Mouse (Mus musculus): ENCODE results near the gene Hoxa6.

The Hoxa6 gene

DNA sequence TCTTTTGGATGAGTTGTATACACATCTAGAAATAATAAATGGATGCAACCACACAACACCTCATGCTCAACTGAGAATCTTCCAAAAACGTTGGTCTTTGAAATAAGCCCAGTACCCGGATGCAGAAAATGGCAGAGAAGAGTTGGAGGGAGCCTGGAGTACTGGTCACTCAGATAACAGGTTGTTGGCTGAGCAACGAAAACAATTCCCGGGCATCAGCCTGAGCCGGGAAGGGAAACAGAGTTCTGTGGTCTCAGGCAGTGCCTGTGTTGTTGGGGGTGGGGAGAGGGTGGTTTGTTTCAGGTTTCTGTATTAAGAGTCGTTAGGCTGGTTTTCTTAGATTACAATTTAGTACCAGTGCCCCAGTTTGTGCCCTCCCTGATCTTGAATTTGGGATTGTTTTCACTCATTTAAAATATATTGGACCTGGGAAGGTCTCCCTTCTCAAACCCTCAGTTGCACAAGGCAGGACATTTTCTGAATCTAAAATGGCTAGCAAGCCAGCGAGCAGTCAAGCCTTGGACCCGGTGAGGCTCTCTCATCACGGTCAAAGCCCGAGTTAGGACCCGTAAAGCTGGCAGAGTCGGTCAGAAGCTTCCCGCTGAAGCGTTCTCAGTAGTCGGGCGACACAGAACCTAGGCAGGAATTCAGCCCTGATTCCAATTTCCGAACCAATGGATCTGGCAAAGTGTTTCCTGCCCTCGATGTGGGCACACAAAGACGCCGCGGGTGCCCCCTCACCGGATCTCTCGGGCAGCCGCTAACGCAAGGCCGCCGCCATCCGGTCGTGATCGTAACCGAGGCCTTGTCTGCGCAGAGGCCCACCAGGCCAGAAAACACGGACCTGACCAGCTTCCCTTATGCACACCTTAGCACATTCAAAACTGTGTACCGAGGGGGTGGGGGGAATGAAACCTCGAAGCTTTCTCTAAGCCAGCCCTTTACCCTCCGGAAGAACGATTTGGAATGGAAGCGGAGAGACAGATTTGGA lies 20.2 kb upstream of the Hoxa6 start:
- no peak for DNase-seq (ENCODE audit: inconsistent age in 2 of 2, low spot score in 1 of 2)

DNA sequence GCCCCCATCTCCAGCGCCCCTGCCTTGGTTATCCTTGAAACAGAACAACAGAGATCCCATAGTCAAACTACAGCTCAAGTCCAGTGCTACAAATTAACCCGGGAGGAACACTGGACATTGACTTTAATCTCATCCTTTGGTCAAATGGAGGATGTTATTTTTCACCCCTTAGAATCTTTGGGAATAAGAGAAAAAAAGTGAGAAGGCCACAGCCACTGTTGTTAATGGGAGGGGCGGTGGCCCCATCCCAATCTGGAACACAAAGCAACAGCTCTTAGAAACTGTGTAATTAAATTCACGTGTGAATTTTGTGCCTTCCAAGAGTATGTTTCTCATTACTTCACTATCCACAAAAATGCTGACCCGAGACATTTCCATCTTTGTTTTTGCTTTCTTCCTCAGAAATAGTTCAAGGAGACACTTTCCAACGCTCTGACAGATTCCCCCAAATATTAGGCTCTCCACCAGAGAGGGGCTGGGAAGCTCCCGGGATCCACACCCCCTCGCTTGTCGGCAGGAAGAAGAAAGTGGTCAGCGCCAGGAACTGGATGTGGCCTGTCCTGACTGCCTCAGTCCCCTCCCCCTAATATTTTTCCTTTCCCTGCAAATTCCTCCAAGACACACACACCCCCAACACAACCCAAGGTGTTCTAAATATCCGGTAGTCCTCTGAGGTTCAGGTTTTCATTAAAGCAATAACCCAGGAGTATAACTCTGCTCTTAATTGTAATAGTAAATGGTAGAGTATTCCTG lies 19.1 kb upstream of the Hoxa6 start:
- no peak for DNase-seq (ENCODE audit: inconsistent age in 2 of 2, low spot score in 1 of 2)

DNA sequence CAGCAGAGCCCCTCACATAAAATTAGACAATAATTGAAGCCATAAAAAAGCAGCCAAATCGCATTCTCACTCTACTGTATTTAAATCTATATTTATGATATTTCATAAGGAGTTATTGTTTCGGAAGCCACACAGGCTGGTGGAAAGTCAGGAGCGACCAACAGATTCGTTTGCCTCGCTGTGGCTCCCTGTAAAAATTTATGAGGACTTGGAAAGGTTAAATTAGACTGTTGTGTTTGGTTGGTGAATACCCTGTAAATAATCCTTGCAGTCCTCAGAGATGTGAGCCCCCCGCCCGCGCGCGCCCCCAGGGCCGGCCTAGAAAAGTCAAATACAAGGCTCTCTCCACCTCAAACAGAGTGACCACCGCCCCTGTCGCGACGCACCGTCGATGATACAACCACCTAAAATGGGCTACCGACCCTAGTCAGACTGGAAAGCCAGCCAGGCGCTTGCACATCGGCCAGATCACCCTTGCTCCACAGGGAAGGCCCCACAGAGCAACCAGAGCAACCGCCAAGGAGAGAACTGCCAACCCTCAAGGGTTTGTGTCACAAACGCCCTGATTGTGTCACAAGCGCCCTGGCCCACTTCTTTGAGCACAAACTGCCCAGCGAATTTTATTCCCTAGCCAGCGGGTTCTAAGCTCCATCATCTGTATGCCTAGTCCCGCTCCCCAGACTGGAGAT lies 18.2 kb upstream of the Hoxa6 start:
- DNase-seq (ENCODE audit: inconsistent age in 2 of 2, low spot score in 1 of 2): peak in 1 of 2 experiments; percentile 60

DNA sequence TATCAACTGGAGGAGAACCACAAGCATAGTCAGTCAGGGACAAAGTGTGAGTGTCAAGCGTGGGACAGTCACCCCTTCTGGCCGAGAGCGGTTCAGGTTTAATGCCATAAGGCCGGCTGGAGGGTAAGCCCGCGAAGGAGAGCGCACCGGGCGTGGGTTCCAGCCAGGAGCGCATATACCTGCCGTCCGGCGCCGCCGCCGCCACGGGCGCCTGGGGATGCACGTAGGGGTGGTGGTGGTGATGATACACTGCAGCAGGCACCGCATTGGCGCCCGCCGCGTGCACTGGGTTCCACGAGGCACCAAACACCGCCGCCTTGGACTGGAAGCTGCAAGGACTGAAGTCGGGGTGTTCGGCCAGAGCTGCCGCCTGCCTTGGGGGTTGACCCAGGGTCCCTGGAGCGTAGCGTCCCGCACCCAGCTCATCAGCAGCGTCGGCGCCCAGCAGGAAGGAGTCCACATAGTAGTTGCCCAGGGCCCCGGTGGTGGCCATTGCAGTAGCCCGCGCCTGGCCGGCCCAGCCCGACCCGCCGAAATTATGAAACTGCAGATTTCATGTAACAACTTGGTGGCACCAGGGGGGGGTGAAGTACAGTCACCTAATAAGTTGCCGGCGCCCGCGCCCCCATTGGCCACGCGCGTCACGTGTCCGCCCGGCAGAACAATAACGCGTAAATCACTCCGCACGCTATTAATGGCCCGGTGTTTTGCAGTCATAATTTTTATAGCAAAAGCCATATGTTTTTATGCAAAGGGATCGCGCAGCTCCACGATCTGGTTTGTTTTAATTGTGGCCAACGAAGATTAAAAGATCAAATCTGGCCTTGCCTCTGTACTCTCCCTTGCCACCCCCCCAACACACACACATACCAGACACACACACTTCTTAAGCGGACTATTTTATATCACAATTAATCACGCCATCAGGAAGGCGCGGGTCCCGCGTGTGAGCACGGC lies 17.4 kb upstream of the Hoxa6 start:
- peak in 1 of 2 experiments; percentile 68 for DNase-seq (ENCODE audit: inconsistent age in 2 of 2, low spot score in 1 of 2)

DNA sequence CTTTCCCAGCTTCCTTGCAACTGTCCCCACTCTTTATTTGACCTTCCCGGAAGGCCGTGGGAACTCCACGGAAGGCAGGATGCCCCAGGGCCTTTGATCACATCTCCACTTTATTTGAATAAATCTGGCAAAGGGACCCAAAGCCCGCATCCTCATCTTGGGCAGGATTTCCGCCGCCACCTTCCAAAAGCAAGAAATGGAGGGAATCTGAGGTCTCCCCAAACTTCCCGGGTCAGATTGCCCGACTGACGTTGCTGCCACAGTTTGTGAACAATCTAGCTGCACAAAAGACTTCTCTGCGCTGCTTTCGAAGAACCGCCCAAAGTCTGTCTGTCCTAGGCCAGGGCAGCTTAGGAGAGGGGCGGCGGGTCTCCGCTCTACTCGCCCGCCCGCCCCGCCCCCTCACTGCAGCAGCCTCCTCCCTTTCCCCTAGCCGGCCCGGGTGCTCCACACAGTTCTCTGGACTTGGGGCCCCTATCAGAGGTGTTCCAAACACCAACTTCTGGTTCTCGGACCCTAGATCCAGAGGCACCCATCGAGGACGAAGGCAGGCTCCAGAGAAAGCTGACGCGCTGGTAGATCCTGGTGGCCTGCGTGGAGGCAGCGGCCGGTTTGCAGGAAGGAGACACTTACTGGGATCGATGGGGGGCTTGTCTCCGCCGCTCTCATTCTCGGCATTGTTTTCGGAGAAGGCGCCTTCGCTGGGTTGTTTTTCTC lies 16.5 kb upstream of the Hoxa6 start:
- no peak for DNase-seq (ENCODE audit: inconsistent age in 2 of 2, low spot score in 1 of 2)

- peak in 1 of 2 experiments; percentile 32 for DNase-seq (ENCODE audit: inconsistent age in 2 of 2, low spot score in 1 of 2)
These were observed 15.6 kb upstream of the Hoxa6 start for GRCm38 (mm10) chr6:52223939-52224760.

DNA sequence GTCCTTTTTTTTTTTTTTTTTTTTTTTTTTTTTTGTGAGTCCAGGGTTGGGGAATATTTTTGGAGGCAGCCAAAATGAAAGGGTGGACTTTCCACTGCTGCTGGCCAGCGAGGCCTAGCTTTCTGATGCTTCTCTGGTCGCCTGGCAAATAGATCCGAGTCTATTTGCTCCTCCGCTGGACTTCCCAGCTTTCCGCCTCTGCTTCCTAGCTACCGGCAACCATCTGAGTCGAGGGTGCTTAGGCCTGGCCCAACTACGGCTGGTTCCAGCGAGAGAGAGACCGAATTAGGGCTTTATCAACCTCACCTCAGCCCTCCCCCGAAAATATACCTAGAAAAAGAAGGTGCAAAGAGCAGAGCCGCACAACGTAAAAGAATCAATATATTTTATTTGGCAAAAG lies 14.2 kb upstream of the Hoxa6 start:
- no peak for DNase-seq (ENCODE audit: inconsistent age in 2 of 2, low spot score in 1 of 2)

DNA sequence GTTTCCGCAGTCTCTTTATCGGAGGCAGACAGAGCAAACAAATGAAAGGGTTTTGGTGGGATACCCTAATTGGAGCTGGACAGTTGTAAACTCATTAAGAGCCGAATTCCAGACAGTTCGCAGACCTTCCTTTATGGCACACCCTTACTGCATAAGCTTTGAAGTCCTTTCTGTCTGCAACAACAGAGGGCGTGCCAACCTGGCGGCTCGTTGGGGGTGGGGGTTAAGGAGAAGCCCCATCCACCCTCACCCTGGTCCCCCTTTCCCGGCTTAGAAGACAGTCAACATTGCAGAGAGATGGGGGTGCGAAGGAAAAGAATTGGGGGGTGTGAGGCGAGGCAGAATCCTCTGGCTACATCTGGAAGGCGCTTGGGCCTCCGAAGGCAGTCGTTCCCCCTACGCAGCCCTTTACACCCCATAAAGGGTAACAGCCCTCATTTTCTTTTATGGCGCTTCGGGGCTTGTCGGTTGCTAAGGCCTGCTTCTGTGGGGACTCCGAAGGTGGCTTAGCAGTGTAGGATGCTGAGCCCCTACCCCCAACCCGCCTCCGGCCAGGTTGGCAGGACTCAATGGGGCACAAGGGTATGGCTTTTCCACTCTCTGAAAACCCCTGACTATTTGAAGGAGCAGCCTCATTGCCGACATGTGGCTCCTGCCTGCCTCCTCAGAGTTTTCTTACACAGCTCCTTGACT lies 13.6 kb upstream of the Hoxa6 start:
- DNase-seq (ENCODE audit: inconsistent age in 2 of 2, low spot score in 1 of 2): no peak

GRCm38 (mm10) chr6:52221337-52221992 lies 12.9 kb upstream of the Hoxa6 start, which contains the start of gene Hoxa7:
Hoxa7 (minus strand) TSS chr6:52221854.
- peak; percentile 90 to 97 for DNase-seq (ENCODE audit: inconsistent age in 2 of 2, low spot score in 1 of 2)

DNA sequence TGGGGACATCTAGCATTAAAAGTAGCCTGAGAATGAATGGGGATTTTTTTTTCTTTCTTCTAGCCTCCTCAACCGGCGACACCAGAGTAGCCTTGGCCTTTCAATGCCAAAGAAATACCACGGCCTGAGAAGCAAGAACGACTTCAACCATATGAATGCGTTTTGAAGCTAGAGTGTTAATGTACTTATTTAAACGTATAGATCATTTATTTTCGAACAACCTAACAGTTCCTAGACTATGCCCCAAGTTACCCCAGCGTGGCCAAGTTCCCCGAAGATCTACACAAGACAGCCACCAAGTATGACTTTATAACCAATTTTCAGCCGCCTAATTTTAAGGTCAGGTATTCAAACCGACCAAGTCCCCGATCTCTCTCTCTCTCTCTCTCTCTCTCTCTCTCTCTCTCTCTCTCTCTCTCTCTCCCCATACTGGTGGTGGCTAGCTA lies 12.4 kb upstream of the Hoxa6 start:
- no peak for DNase-seq (ENCODE audit: inconsistent age in 2 of 2, low spot score in 1 of 2)

- DNase-seq (ENCODE audit: inconsistent age in 2 of 2, low spot score in 1 of 2): peak; percentile 37 to 72
These were observed 11.7 kb upstream of the Hoxa6 start for GRCm38 (mm10) chr6:52220003-52220864.

- peak; percentile 29 to 68 for DNase-seq (ENCODE audit: inconsistent age in 2 of 2, low spot score in 1 of 2)
These were observed 10.9 kb upstream of the Hoxa6 start for GRCm38 (mm10) chr6:52219234-52219942.

- DNase-seq (ENCODE audit: inconsistent age in 2 of 2, low spot score in 1 of 2): peak; percentile 19 to 37
These were observed 10.2 kb upstream of the Hoxa6 start for GRCm38 (mm10) chr6:52218643-52219215.

GRCm38 (mm10) chr6:52217895-52218642 lies 9.5 kb upstream of the Hoxa6 start:
- DNase-seq (ENCODE audit: inconsistent age in 2 of 2, low spot score in 1 of 2): peak in 1 of 2 experiments; percentile 47

GRCm38 (mm10) chr6:52217459-52217768 lies 8.9 kb upstream of the Hoxa6 start:
- peak in 1 of 2 experiments; percentile 87 for DNase-seq (ENCODE audit: inconsistent age in 2 of 2, low spot score in 1 of 2)
